Mouse (Mus musculus): ENCODE results near the gene Slc36a3.

The Slc36a3 gene

GRCm38 (mm10) chr11:55164723-55165122 is 13.2 kb upstream of the Slc36a3 start:
- no peaks in the 10 kb centered on the region for H3K36me3 ChIP-seq (ENCODE audit: control insufficient read depth, insufficient read depth, low read length, poor library complexity, severe bottlenecking)
- DNase-seq (ENCODE audit: low read depth, low spot score): peak; percentile 73
- H3K27me3 ChIP-seq (ENCODE audit: control insufficient read depth, insufficient read depth, low read length, poor library complexity, severe bottlenecking): no peaks in the 10 kb centered on the region

GRCm38 (mm10) chr11:55162670-55163069 is 11.2 kb upstream of the Slc36a3 start:
- Histone ChIP-seq H3K36me3 (ENCODE audit: control insufficient read depth, insufficient read depth, low read length, poor library complexity, severe bottlenecking) (no peaks in the 10 kb centered on the region), H3K27me3 (ENCODE audit: control insufficient read depth, insufficient read depth, low read length, poor library complexity, severe bottlenecking) (no peaks in the 10 kb centered on the region)
- peak; percentile 66 for DNase-seq (ENCODE audit: low read depth, low spot score)

- Histone ChIP-seq H3K36me3 (ENCODE audit: control insufficient read depth, insufficient read depth, low read length, poor library complexity, severe bottlenecking) (no peaks in the 10 kb centered on the region), H3K27me3 (ENCODE audit: control insufficient read depth, insufficient read depth, low read length, poor library complexity, severe bottlenecking) (no peaks in the 10 kb centered on the region)
- DNase-seq (ENCODE audit: low read depth, low spot score): peak; percentile 94
Observed at GRCm38 (mm10) chr11:55158785-55159359, 7.4 kb upstream of the Slc36a3 start.

DNA sequence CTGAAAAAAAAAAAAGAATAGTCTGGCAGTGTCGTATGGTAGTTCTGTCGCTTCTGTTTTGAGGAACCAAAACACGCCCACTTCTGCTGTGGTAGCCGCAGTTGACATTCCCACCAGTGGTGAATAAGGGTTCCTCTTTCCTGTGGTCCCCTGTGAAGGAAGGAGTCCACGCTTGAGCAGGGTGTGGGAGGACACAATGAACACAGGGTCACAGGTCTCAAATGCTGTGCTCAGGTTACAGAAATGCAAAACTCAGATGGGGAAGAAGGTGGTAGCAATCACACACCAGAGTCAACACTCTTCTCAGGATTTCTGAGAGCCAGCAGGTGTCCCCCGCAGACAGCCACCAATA is 3.5 kb upstream of the Slc36a3 start:
- no peaks in the 10 kb centered on the region for H3K27me3 ChIP-seq (ENCODE audit: control insufficient read depth, insufficient read depth, low read length, poor library complexity, severe bottlenecking)
- H3K36me3 ChIP-seq (ENCODE audit: control insufficient read depth, insufficient read depth, low read length, poor library complexity, severe bottlenecking): no peaks in the 10 kb centered on the region
- peak; percentile 92 for DNase-seq (ENCODE audit: low read depth, low spot score)

GRCm38 (mm10) chr11:55154398-55155069 is 3.0 kb upstream of the Slc36a3 start:
- no peaks in the 10 kb centered on the region for H3K36me3 ChIP-seq (ENCODE audit: control insufficient read depth, insufficient read depth, low read length, poor library complexity, severe bottlenecking)
- no peaks in the 10 kb centered on the region for H3K27me3 ChIP-seq (ENCODE audit: control insufficient read depth, insufficient read depth, low read length, poor library complexity, severe bottlenecking)
- no peak for DNase-seq (ENCODE audit: low read depth, low spot score)

GRCm38 (mm10) chr11:55148461-55148860 is 3.0 kb downstream of the Slc36a3 start:
- Histone ChIP-seq H3K27me3 (ENCODE audit: control insufficient read depth, insufficient read depth, low read length, poor library complexity, severe bottlenecking) (no peaks in the 10 kb centered on the region), H3K36me3 (ENCODE audit: control insufficient read depth, insufficient read depth, low read length, poor library complexity, severe bottlenecking) (no peaks in the 10 kb centered on the region)
- peak; percentile 54 for DNase-seq (ENCODE audit: low read depth, low spot score)

DNA sequence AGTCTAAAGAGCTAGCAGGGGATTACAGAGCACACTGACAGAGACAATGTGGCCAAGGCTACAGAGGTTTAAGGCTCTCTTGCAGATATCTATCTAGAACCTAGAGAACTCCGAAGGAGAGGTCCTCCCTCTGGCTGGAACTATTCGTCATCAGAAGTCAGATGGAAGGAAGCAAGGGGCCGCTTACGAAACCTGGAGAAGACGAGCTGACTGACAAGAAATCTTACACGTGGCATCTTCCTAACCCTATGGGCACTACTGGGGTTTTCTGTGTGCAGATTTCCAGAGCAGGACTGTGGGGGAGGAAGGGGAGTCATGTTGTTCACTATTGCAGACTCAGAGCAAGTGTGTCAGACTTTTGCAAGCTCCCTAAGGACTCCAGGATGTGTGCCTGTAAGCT is 4.1 kb downstream of the Slc36a3 start:
- H3K27me3 ChIP-seq (ENCODE audit: control insufficient read depth, insufficient read depth, low read length, poor library complexity, severe bottlenecking): no peaks in the 10 kb centered on the region
- no peak for DNase-seq (ENCODE audit: low read depth, low spot score)
- H3K36me3 ChIP-seq (ENCODE audit: control insufficient read depth, insufficient read depth, low read length, poor library complexity, severe bottlenecking): no peaks in the 10 kb centered on the region

- no peak for DNase-seq (ENCODE audit: low read depth, low spot score)
- Histone ChIP-seq H3K36me3 (ENCODE audit: control insufficient read depth, insufficient read depth, low read length, poor library complexity, severe bottlenecking) (no peaks in the 10 kb centered on the region), H3K27me3 (ENCODE audit: control insufficient read depth, insufficient read depth, low read length, poor library complexity, severe bottlenecking) (no peaks in the 10 kb centered on the region)
Observed at GRCm38 (mm10) chr11:55146855-55147254, 4.7 kb downstream of the Slc36a3 start.

- no peaks in the 10 kb centered on the region for H3K36me3 ChIP-seq (ENCODE audit: control insufficient read depth, insufficient read depth, low read length, poor library complexity, severe bottlenecking)
- DNase-seq (ENCODE audit: low read depth, low spot score): no peak
- no peaks in the 10 kb centered on the region for H3K27me3 ChIP-seq (ENCODE audit: control insufficient read depth, insufficient read depth, low read length, poor library complexity, severe bottlenecking)
Observed at GRCm38 (mm10) chr11:55144011-55144410, 7.5 kb downstream of the Slc36a3 start.

DNA sequence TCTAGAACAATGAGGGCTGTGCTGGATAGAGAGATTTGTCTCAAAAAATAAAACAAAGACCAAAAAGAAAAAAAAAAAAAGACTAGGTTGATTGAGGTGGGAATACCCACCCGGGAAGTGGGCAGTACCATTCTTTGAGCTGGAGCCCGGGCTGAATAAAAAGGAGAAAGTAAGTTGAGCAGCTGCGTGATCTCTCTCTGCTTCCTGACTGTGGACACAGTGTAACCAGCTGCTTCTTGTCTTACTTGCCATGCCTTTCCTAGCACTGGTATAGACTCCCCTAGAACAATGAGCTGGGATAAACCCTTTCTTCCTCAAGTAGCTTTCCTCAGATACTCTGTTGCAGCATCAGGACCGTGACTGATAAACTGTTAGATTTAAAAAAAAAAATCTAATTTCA is 10.0 kb downstream of the Slc36a3 start:
- no peak for DNase-seq (ENCODE audit: low read depth, low spot score)
- no peaks in the 10 kb centered on the region for H3K27me3 ChIP-seq (ENCODE audit: control insufficient read depth, insufficient read depth, low read length, poor library complexity, severe bottlenecking)
- H3K36me3 ChIP-seq (ENCODE audit: control insufficient read depth, insufficient read depth, low read length, poor library complexity, severe bottlenecking): no peaks in the 10 kb centered on the region

DNA sequence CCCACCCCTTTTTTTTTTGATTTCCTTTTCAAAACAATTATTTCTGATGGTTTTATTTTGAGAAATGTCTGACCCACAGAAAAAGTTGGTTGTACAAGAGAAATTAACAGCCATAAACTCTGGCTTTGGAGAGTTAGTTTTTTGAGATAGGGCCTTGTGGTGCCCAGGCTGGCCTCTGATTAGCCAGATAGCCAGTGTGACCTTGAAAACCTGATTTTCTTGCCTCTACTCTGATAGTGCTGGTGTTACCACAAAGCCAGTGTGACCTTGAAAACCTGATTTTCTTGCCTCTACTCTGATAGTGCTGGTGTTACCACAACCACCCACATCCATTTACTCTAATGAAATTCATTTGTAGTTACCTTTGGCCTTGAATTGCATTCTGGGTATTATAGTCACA is 13.9 kb downstream of the Slc36a3 start:
- Histone ChIP-seq H3K36me3 (ENCODE audit: control insufficient read depth, insufficient read depth, low read length, poor library complexity, severe bottlenecking) (no peaks in the 10 kb centered on the region), H3K27me3 (ENCODE audit: control insufficient read depth, insufficient read depth, low read length, poor library complexity, severe bottlenecking) (no peaks in the 10 kb centered on the region)
- no peak for DNase-seq (ENCODE audit: low read depth, low spot score)

- Histone ChIP-seq H3K27me3 (ENCODE audit: control insufficient read depth, insufficient read depth, low read length, poor library complexity, severe bottlenecking) (no peaks in the 10 kb centered on the region), H3K36me3 (ENCODE audit: control insufficient read depth, insufficient read depth, low read length, poor library complexity, severe bottlenecking) (no peaks in the 10 kb centered on the region)
- DNase-seq (ENCODE audit: low read depth, low spot score): peak; percentile 95
Observed at GRCm38 (mm10) chr11:55136770-55137547, 14.5 kb downstream of the Slc36a3 start.

DNA sequence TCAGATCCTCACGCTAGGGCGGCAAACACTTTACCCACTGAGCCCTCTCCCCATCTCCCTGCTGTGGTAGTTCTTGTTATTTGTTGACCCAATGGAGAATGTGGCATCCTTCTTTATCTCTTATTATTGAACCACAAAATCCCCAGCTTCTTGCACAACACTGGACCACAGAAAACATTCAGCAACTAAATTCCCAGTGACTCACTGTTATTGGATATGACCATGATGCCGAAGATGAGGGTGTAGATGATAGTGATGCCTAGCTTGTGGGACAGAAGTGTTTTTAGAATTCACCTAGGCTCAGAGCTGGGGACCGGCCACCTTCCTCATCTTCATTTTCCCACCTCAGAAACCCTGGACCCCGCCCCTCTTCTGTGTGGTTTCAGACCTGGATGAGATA is 16.6 kb downstream of the Slc36a3 start:
- no peaks in the 10 kb centered on the region for H3K27me3 ChIP-seq (ENCODE audit: control insufficient read depth, insufficient read depth, low read length, poor library complexity, severe bottlenecking)
- no peaks in the 10 kb centered on the region for H3K36me3 ChIP-seq (ENCODE audit: control insufficient read depth, insufficient read depth, low read length, poor library complexity, severe bottlenecking)
- DNase-seq (ENCODE audit: low read depth, low spot score): no peak

DNA sequence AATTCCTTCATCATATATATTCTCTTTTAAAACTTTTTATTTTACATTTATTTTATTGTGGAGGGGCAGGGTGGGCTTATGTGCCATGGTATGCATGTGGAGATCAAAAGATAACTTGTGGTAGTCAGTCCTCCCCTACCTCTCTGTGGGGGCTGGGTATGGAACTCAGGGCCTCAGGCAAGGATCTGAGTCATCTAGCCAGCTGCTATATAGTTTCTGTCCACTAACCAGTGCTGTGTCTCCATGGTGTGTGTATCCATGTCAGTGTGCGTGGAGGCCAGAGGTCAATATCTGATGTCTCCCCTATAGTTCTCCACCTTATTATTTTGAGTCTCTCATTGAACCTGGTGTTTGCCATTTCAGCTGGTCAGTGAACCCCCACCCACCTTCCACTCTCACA is 17.1 kb downstream of the Slc36a3 start:
- DNase-seq (ENCODE audit: low read depth, low spot score): no peak
- Histone ChIP-seq H3K36me3 (ENCODE audit: control insufficient read depth, insufficient read depth, low read length, poor library complexity, severe bottlenecking) (no peaks in the 10 kb centered on the region), H3K27me3 (ENCODE audit: control insufficient read depth, insufficient read depth, low read length, poor library complexity, severe bottlenecking) (no peaks in the 10 kb centered on the region)

DNA sequence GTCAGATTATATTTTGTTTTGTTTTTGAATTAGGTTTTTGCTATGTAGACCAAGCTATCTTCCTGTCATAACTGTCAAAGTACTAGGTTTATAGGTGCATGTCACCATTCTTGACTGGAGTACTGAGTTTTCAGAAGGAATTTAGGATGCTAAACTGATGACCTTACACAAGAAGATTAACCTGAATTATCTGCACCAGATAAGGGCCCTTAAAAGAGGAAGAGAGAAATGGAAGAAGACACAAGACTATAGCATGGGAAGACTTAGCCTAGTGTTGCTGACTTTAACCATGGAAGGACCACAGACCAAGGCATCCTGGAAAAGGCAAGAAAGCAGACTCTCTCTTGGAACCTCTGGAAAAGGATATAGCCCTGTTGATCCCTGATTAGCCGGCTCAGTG is 18.3 kb downstream of the Slc36a3 start:
- DNase-seq (ENCODE audit: low read depth, low spot score): no peak
- Histone ChIP-seq H3K36me3 (ENCODE audit: control insufficient read depth, insufficient read depth, low read length, poor library complexity, severe bottlenecking) (no peaks in the 10 kb centered on the region), H3K27me3 (ENCODE audit: control insufficient read depth, insufficient read depth, low read length, poor library complexity, severe bottlenecking) (no peaks in the 10 kb centered on the region)

Data from splenic B cell, adult 2 months (primary cell).